Mouse (Mus musculus) forebrain, embryonic 12.5 days (tissue): Measurements from ENCODE around the gene Sectm1a. TPM values are rescaled to one million over a fixed set of nuclear protein-coding genes. Genes with fewer than 3 reads are reported as not detected.
"Not testable (repeated sequence)": the region's sequence is repeated elsewhere in the genome, so short reads cannot be mapped to it uniquely, and the experiment has no call there.

Source experiments
- ATAC-seq: fragments of 200-750 bp; cut with Nextera tagmentation; 2 replicates; pipeline ENCODE4 v1.8.0; 2017; ENCODE audit warnings: moderate TSS enrichment; ENCODE audit not compliant: low FRiP score
- H3K27ac ChIP-seq: fragments of 300-500 bp; sonication (generic); 2 replicates; pipeline ENCODE4 v1.5.1; 2016; ENCODE audit warnings: mild to moderate bottlenecking
- H3K27me3 ChIP-seq: fragments of 300-500 bp; sonication (generic); 2 replicates; pipeline ENCODE4 v1.6.1; 2016; ENCODE audit warnings: mild to moderate bottlenecking
- H3K36me3 ChIP-seq: fragments of 300-500 bp; sonication (generic); replicated peaks from 2 replicates; pipeline ENCODE4 v1.6.1; 2016; ENCODE audit warnings: mild to moderate bottlenecking
- H3K4me1 ChIP-seq: fragments of 300-500 bp; sonication (generic); 2 replicates; pipeline ENCODE4 v1.6.1; 2016
- H3K4me2 ChIP-seq: fragments of 300-500 bp; sonication (generic); 2 replicates; pipeline ENCODE4 v1.6.1; 2016; ENCODE audit warnings: mild to moderate bottlenecking, moderate library complexity
- H3K4me3 ChIP-seq: fragments of 300-500 bp; sonication (generic); replicated peaks from 2 replicates; pipeline ENCODE4 v1.5.1; 2016; ENCODE audit warnings: mild to moderate bottlenecking
- H3K9ac ChIP-seq: fragments of 300-500 bp; sonication (generic); 2 replicates; pipeline ENCODE4 v1.6.1; 2016; ENCODE audit warnings: mild to moderate bottlenecking
- H3K9me3 ChIP-seq: fragments of 300-500 bp; sonication (generic); 2 replicates; pipeline ENCODE4 v1.6.1; 2016
- WGBS: fragments of 180-500 bp; shearing (Covaris S2); methylation state at CpG from one replicate; pipeline ENCODE4 v1.1.7; 2016; 5-methylcytosine and 5-hydroxymethylcytosine counted together
- polyA plus RNA-seq: library from polyadenylated mRNA; unstranded; fragments of >200 nt; fragmentation: Nextera tagmentation; extraction: Ambion mirVana; gene quantifications from 2 replicates; pipeline ENCODE4 v1.2.1, GENCODE M21; 2016

Sectm1a gene
- polyA plus RNA-seq, 1 experiment from 2014 or later: not detected

DNA sequence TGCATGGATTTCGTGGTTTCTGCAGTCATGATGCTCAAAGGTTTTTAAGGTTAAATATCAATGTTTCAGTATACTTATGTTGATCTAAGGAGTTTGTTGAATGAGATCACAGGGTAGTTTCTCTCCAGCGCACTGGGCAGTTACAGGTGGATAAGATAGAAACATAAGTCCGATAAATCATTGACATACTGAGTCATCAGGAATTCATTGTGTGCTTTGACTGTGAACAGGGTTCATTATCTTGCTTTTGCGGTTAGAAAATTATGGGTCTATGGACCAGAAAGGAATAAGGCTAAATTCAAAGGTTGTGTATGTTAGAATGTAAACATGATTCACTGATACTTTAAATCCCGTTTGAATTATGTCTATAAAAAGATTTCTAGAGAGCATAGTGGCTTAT is 4.2 kb upstream of the Sectm1a start:
- no peak overlapping the region for H3K4me2 ChIP-seq
- H3K4me3 ChIP-seq: no peak overlapping the region
- H3K27ac ChIP-seq: no peak overlapping the region
- H3K36me3 ChIP-seq: no peaks in the 10 kb centered on the region
- H3K9me3 ChIP-seq: no peaks in the 10 kb centered on the region
- H3K9ac ChIP-seq: no peak overlapping the region
- 86% methylated on average over 5 of the region's 5 CpGs for WGBS
- no peaks in the 10 kb centered on the region for H3K27me3 ChIP-seq
- H3K4me1 ChIP-seq: no peaks in the 10 kb centered on the region
- no peak for ATAC-seq

GRCm38 (mm10) chr11:121082857-121083500 is 2.0 kb upstream of the Sectm1a start:
- no peaks in the 10 kb centered on the region for H3K27me3 ChIP-seq
- 86% methylated on average over 6 of the region's 6 CpGs for WGBS
- H3K4me2 ChIP-seq: no peak overlapping the region
- H3K9me3 ChIP-seq: no peaks in the 10 kb centered on the region
- H3K9ac ChIP-seq: no peak overlapping the region
- no peak overlapping the region for H3K4me3 ChIP-seq
- no peaks in the 10 kb centered on the region for H3K4me1 ChIP-seq
- H3K36me3 ChIP-seq: no peaks in the 10 kb centered on the region
- no peak overlapping the region for H3K27ac ChIP-seq
- no peak for ATAC-seq

- Histone ChIP-seq H3K27me3 (no peaks in the 10 kb centered on the region), H3K36me3 (no peaks in the 10 kb centered on the region), H3K4me2 (no peak overlapping the region), H3K27ac (no peak overlapping the region), H3K9ac (no peak overlapping the region), H3K4me3 (no peak overlapping the region), H3K9me3 (no peaks in the 10 kb centered on the region), H3K4me1 (no peaks in the 10 kb centered on the region)
- WGBS: 87% methylated on average over 3 of the region's 3 CpGs
- ATAC-seq: no peak
These were observed 1.2 kb upstream of the Sectm1a start for GRCm38 (mm10) chr11:121082250-121082649.

DNA sequence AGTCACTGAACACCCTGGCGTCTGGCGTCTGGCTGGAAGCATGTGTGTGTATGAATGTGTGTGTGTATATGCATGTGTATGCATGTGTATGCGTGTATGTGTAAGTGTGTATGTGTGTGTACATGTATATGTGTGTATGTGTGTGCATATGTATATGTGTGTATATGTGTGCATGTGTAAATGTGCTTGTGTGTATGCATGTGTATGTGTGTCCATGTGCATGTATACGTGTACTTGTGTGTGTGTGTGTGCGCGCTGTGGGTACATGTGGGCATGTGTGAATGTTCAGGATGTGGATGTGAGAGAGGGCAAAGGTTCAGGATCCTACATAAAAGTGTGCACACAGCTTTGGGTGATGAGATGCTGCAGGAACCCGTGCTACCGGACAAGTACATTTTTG is 690 bp downstream of the Sectm1a start:
- 93% methylated on average over 8 of the region's 8 CpGs for WGBS
- H3K9ac ChIP-seq: no peak overlapping the region

DNA sequence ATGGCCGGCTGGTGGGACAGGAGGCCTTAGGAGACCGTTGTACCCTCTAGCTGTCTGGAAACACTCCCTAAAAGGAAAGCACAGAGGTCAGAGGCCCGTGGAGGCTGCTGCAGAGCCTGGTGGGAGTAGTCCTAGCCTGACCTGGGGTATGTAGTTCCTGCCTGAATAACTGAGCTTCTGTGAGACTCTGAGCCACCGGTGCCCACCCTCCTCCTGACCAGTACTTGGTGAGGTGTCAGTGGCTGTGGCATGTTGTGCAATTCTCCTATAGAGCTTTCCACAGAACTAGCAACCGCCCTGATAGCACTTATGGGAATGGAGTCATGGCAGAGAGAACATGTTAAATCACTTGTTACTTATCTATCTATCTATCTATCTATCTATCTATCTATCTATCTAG is 5.4 kb downstream of the Sectm1a start:
- ATAC-seq: no peak
- H3K9me3 ChIP-seq: no peaks in the 10 kb centered on the region
- H3K27ac ChIP-seq: no peak overlapping the region
- no peak overlapping the region for H3K4me3 ChIP-seq
- WGBS: 76% methylated on average over 5 of the region's 5 CpGs
- H3K36me3 ChIP-seq: no peaks in the 10 kb centered on the region
- H3K4me1 ChIP-seq: no peaks in the 10 kb centered on the region
- H3K4me2 ChIP-seq: no peak overlapping the region
- H3K9ac ChIP-seq: no peak overlapping the region
- no peaks in the 10 kb centered on the region for H3K27me3 ChIP-seq

More for the DNA sequence above, 690 bp downstream of the Sectm1a start:
- Histone ChIP-seq H3K36me3 (no peaks in the 10 kb centered on the region), H3K27me3 (no peaks in the 10 kb centered on the region), H3K4me2 (no peak overlapping the region), H3K4me1 (no peaks in the 10 kb centered on the region), H3K27ac (no peak overlapping the region), H3K4me3 (no peak overlapping the region), H3K9me3 (no peaks in the 10 kb centered on the region)
- no peak for ATAC-seq

DNA sequence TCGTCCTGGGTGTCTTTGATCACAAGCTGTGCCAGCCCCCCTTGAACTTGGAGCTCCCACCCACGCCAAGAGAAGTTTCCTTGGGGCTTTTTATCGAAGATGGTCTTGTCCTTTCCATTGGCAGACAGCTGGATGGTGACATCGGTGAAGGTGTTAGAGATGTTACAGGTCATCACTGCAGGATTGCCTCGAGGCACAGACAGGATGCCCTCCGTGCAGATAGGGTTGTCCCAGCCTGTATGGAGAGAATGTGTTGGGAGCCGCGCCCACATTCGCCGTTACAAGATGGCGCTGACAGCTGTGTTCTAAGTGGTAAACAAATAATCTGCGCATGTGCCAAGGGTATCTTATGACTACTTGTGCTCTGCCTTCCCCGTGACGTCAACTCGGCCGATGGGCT is 11.4 kb downstream of the Sectm1a start:
- not testable (repeated sequence) for H3K9me3 ChIP-seq, ATAC-seq, H3K4me1 ChIP-seq, H3K27ac ChIP-seq, H3K4me2 ChIP-seq, H3K27me3 ChIP-seq, H3K9ac ChIP-seq, H3K4me3 ChIP-seq, H3K36me3 ChIP-seq
- 93% methylated on average over 12 of the region's 16 CpGs for WGBS

DNA sequence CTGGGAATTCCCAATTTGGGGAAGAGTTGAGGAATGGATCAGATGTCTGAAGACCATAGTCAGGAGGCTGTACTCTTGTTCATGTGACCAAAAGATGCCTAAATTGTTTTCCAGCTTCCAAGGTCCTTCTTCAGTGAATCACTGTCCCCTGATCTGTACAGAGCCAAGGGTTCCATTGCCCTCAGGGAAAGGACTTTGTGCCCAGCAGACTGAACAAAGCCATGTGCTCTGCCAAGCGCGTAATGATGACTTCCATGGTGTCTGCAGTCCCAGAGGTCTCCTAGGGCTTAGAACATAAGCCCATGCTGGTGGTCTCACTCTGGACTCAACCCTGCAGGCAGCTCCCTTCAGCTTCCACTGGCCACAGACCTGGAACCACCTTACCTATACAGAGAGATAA is 13.1 kb downstream of the Sectm1a start:
- H3K9me3 ChIP-seq: no peaks in the 10 kb centered on the region
- no peak for ATAC-seq
- no peak overlapping the region for H3K4me2 ChIP-seq
- WGBS: 96% methylated on average over 2 of the region's 2 CpGs
- no peak overlapping the region for H3K27ac ChIP-seq
- no peak overlapping the region for H3K9ac ChIP-seq
- no peaks in the 10 kb centered on the region for H3K36me3 ChIP-seq
- no peaks in the 10 kb centered on the region for H3K4me1 ChIP-seq
- H3K27me3 ChIP-seq: no peaks in the 10 kb centered on the region
- no peak overlapping the region for H3K4me3 ChIP-seq

- Histone ChIP-seq H3K9me3 (no peaks in the 10 kb centered on the region), H3K4me1 (no peaks in the 10 kb centered on the region), H3K9ac (no peak overlapping the region), H3K4me3 (no peak overlapping the region), H3K4me2 (no peak overlapping the region), H3K36me3 (no peaks in the 10 kb centered on the region), H3K27ac (no peak overlapping the region), H3K27me3 (no peaks in the 10 kb centered on the region)
- 92% methylated on average over 3 of the region's 3 CpGs for WGBS
- ATAC-seq: no peak
These were observed 16.8 kb downstream of the Sectm1a start for GRCm38 (mm10) chr11:121064197-121064596.

DNA sequence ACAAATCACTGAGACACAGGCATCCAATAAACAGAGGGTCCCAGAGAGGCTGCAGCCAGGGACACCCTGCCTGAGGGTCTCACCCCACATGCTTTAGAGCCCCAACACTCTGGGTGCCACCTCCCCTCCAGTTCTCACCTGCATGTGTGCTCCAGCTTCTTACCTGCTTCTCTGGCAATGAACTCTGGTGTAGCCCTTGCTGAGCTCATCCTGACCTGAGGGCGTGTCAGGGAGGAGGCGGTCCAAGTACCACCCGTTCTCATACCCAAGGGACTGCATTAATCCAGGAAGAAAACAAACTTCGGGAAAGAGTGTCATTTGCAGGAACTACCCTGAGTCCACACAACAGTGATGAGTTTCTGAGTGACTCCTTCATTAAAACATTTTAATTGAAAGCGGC is 17.6 kb downstream of the Sectm1a start, which contains the start of gene Sectm1b:
TSS of gene Sectm1b (minus strand) at position 191 of the 400 bp plus-strand sequence.
- no peaks in the 10 kb centered on the region for H3K36me3 ChIP-seq
- no peak within 1 kb of the TSS for H3K9ac ChIP-seq
- no peak within 1 kb of the TSS for H3K27ac ChIP-seq
- H3K4me1 ChIP-seq: no peaks in the 10 kb centered on the region
- H3K9me3 ChIP-seq: no peaks in the 10 kb centered on the region
- no peak within 1 kb of the TSS for H3K4me3 ChIP-seq
- no peaks in the 10 kb centered on the region for H3K27me3 ChIP-seq
- 83% methylated on average over 5 of the region's 5 CpGs for WGBS
- no peak within 1 kb of the TSS for H3K4me2 ChIP-seq
- no peak for ATAC-seq

GRCm38 (mm10) chr11:121061615-121062014 is 19.4 kb downstream of the Sectm1a start:
- no peak overlapping the region for H3K4me2 ChIP-seq
- ATAC-seq: no peak
- no peaks in the 10 kb centered on the region for H3K36me3 ChIP-seq
- no peaks in the 10 kb centered on the region for H3K4me1 ChIP-seq
- 86% methylated on average over 8 of the region's 8 CpGs for WGBS
- H3K9ac ChIP-seq: no peak overlapping the region
- no peaks in the 10 kb centered on the region for H3K9me3 ChIP-seq
- no peak overlapping the region for H3K27ac ChIP-seq
- H3K4me3 ChIP-seq: no peak overlapping the region
- no peaks in the 10 kb centered on the region for H3K27me3 ChIP-seq

- not testable (repeated sequence) for ATAC-seq, H3K9me3 ChIP-seq, H3K4me3 ChIP-seq, H3K27me3 ChIP-seq, H3K4me2 ChIP-seq, H3K36me3 ChIP-seq, H3K4me1 ChIP-seq, H3K27ac ChIP-seq, H3K9ac ChIP-seq
- 94% methylated on average over 6 of the region's 6 CpGs for whole genome bisulfite sequencing
These were observed 20.5 kb downstream of the Sectm1a start for GRCm38 (mm10) chr11:121060401-121061067.

DNA sequence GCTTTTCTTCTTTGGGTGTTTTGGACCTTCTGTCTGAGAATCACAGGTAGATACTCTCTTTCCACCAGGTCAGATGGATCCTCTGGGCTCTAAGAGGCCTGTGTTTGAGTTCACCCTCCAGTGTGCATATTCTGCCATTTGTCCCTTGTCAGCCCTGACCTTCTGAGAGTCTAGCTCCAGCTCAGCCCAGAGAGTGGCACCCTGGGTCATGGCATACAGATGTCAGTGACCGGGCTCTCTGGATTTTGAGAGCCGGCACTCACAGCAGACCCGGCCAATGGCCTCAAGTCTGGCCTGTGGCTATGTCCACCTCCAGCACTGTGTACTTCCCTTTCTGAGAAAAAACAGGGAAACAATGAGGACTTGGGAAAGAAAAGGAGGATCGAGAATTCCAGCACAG is 21.5 kb downstream of the Sectm1a start:
- Histone ChIP-seq H3K27ac (no peak overlapping the region), H3K9ac (no peak overlapping the region), H3K27me3 (no peaks in the 10 kb centered on the region), H3K36me3 (no peaks in the 10 kb centered on the region), H3K4me2 (no peak overlapping the region), H3K4me3 (no peak overlapping the region), H3K4me1 (no peaks in the 10 kb centered on the region), H3K9me3 (no peaks in the 10 kb centered on the region)
- no peak for ATAC-seq
- WGBS: 89% methylated on average over 4 of the region's 4 CpGs

GRCm38 (mm10) chr11:121058956-121059355 is 22.1 kb downstream of the Sectm1a start:
- Histone ChIP-seq H3K9me3 (no peaks in the 10 kb centered on the region), H3K9ac (no peak overlapping the region), H3K4me3 (no peak overlapping the region), H3K36me3 (no peaks in the 10 kb centered on the region), H3K4me2 (no peak overlapping the region), H3K27me3 (0 out of 2 replicates have a peak, but pooled peaks cover 5% of the 10 kb centered on the region), H3K4me1 (no peaks in the 10 kb centered on the region), H3K27ac (no peak overlapping the region)
- WGBS: 91% methylated on average over 4 of the region's 4 CpGs
- no peak for ATAC-seq
